Mouse (Mus musculus) brain, embryonic 14.5 days (tissue): ENCODE results near the gene Ephb1.

ENCODE experiments used
- CTCF ChIP-seq: fragments of 200-500 bp; IDR thresholded peaks from 2 replicates; pipeline ENCODE4 v1.5.1; 2012; ENCODE audit warnings: inconsistent platforms, mild to moderate bottlenecking, moderate library complexity, borderline replicate concordance; ENCODE audit not compliant: insufficient read depth, insufficient read length; ENCODE audit errors: extremely low read depth
- POLR2A ChIP-seq: fragments of 200-500 bp; IDR thresholded peaks from 2 replicates; pipeline ENCODE4 v1.6.1; 2012; ENCODE audit warnings: mild to moderate bottlenecking, inconsistent platforms, borderline replicate concordance; ENCODE audit not compliant: poor library complexity, insufficient read depth, insufficient read length, severe bottlenecking; ENCODE audit errors: extremely low read depth

DNA sequence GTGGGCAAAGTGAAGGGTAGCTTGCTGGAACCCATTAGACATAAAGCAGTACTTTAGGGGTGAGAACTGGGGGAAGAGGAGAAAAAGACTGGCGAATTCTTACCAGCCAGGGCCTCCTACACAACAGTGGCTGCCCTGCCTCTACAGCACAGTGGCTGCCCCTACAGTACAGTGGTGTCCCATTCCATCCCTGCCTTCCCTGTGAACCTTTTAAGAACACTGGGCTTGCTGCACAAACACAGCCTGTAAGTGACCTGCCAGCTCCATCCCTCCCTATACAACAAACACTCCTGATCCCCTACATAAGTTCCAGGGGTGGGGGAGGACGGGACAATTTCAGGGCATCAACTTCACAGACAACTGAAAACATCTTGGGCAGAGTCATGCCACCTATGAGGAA, 174.4 kb downstream of the Ephb1 start:
- no peak for TF ChIP-seq CTCF
- TF ChIP-seq POLR2A = no peak
